8 mouse cellular contexts compared by ENCODE assay signal in the genomic region with DNA sequence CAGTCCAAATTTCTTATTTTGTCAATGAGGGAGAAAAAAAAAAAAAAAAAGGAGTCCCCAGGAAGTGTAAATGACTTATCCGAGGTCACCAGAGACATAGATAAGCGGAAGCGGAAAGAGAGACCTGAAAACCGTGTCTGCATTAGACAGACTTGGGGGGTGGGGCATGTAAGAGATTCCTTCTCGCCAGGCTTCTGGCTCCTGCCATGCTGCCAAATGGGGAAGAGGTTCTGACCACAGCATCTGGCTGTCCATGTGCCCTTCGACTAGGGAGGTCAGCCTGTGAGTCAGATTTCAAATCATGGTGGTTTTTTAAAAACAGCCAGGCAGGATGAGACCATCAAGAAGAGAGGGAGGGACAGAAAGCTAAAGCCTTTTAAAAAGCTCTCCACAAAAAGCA. TPM values are rescaled to one million over a fixed set of nuclear protein-coding genes. Genes with fewer than 3 reads are reported as not detected.
DNase-seq lines count a peak whose midpoint lies in the region; ATAC-seq and TF ChIP-seq lines count a peak whose summit lies in the region.

No protein-coding gene starts in this region.

- H3K9ac ChIP-seq in hindbrain, embryonic 14.5 days: 0 out of 2 replicates have a peak overlapping the region, but pooled peaks have one; percentile 21
- H3K9ac ChIP-seq in lung, embryonic 15.5 days: no peak overlapping the region
- H3K9ac ChIP-seq in intestine, postnatal 0 days (ENCODE audit: low read depth, low read length): no peak overlapping the region
- H3K9ac ChIP-seq in forebrain, embryonic 11.5 days (ENCODE audit: low read length): no peak overlapping the region

- WGBS in hindbrain, embryonic 14.5 days: 5% methylated on average over 6 of the region's 6 CpGs
- 18% methylated on average over 6 of the region's 6 CpGs for WGBS in lung, embryonic 15.5 days
- 38% methylated on average over 6 of the region's 6 CpGs for WGBS in intestine, postnatal 0 days
- 16% methylated on average over 6 of the region's 6 CpGs for WGBS in forebrain, embryonic 11.5 days

- H3K4me3 ChIP-seq in hindbrain, embryonic 14.5 days (replicated peaks; ENCODE audit: low read length): no peak overlapping the region
- no peak overlapping the region for H3K4me3 ChIP-seq in lung, embryonic 15.5 days
- H3K4me3 ChIP-seq in intestine, postnatal 0 days (ENCODE audit: low read depth, low read length): no peak overlapping the region
- no peak overlapping the region for H3K4me3 ChIP-seq in forebrain, embryonic 11.5 days (ENCODE audit: low read depth, low read length)

- no peaks in the 10 kb centered on the region for H3K27me3 ChIP-seq in hindbrain, embryonic 14.5 days (ENCODE audit: control insufficient read depth, insufficient read depth, low read length)
- no peaks in the 10 kb centered on the region for H3K27me3 ChIP-seq in lung, embryonic 15.5 days
- no peaks in the 10 kb centered on the region for H3K27me3 ChIP-seq in intestine, postnatal 0 days (replicated peaks; ENCODE audit: control insufficient read depth, insufficient read depth, low read length)
- H3K27me3 ChIP-seq in forebrain, embryonic 11.5 days (ENCODE audit: control insufficient read depth, insufficient read depth, low read length): no peaks in the 10 kb centered on the region

- no peaks in the 10 kb centered on the region for H3K36me3 ChIP-seq in hindbrain, embryonic 14.5 days (replicated peaks; ENCODE audit: control insufficient read depth, insufficient read depth)
- no peaks in the 10 kb centered on the region for H3K36me3 ChIP-seq in lung, embryonic 15.5 days
- H3K36me3 ChIP-seq in intestine, postnatal 0 days (ENCODE audit: control insufficient read depth, insufficient read depth): no peaks in the 10 kb centered on the region
- H3K36me3 ChIP-seq in forebrain, embryonic 11.5 days (ENCODE audit: control insufficient read depth, insufficient read depth, low read length): no peaks in the 10 kb centered on the region

- H3K9me3 ChIP-seq in hindbrain, embryonic 14.5 days (ENCODE audit: control insufficient read depth, low read length): 0 out of 2 replicates have a peak, but pooled peaks cover 4% of the 10 kb centered on the region
- H3K9me3 ChIP-seq in lung, embryonic 15.5 days: no peaks in the 10 kb centered on the region
- no peaks in the 10 kb centered on the region for H3K9me3 ChIP-seq in intestine, postnatal 0 days (ENCODE audit: control insufficient read depth)
- no peaks in the 10 kb centered on the region; the same call in 1 of the 2 replicates for H3K9me3 ChIP-seq in forebrain, embryonic 11.5 days (ENCODE audit: control insufficient read depth, low read length)

- H3K4me2 ChIP-seq in hindbrain, embryonic 14.5 days (replicated peaks): peak overlapping the region; percentile 35
- H3K4me2 ChIP-seq in lung, embryonic 15.5 days: peak overlapping the region; percentile 27; the same call in 1 of the 2 replicates
- H3K4me2 ChIP-seq in intestine, postnatal 0 days (replicated peaks; ENCODE audit: low read depth): no peak overlapping the region
- H3K4me2 ChIP-seq in forebrain, embryonic 11.5 days (ENCODE audit: low read depth, low read length, severe bottlenecking): no peak overlapping the region

- H3K4me1 ChIP-seq in hindbrain, embryonic 14.5 days (replicated peaks; ENCODE audit: control insufficient read depth, insufficient read depth, low read length): no peaks in the 10 kb centered on the region; the same call in 1 of the 2 replicates
- H3K4me1 ChIP-seq in lung, embryonic 15.5 days: peaks cover 20% of the 10 kb centered on the region
- H3K4me1 ChIP-seq in intestine, postnatal 0 days (replicated peaks; ENCODE audit: control insufficient read depth, insufficient read depth, low read length): no peaks in the 10 kb centered on the region
- no peaks in the 10 kb centered on the region for H3K4me1 ChIP-seq in forebrain, embryonic 11.5 days (replicated peaks; ENCODE audit: control insufficient read depth, insufficient read depth, low read length)

- TF ChIP-seq CTCF in intestine, postnatal 0 days (IDR thresholded peaks at IDR 0.05; ENCODE audit: low read depth): no peak

- DNase-seq in ovary, adult 18-20 months (ENCODE audit: low spot score): peak; percentile 29
- no peak for DNase-seq in ovary, postnatal 36 days (ENCODE audit: low spot score)
- peak; percentile 41 for DNase-seq in gastrocnemius, adult 18-20 months (ENCODE audit: low spot score)
- no peak for DNase-seq in hindbrain, embryonic 14.5 days (ENCODE audit: low spot score)
- no peak for DNase-seq in forebrain, embryonic 11.5 days (ENCODE audit: low spot score)
- no peak for DNase-seq in T-cell, adult 2 months (ENCODE audit: low spot score)

- ATAC-seq in hindbrain, embryonic 14.5 days (ENCODE audit: low FRiP score): no peak
- ATAC-seq in lung, embryonic 15.5 days (ENCODE audit: borderline replicate concordance, extremely low read depth, low FRiP score, low TSS enrichment): no peak
- no peak for ATAC-seq in intestine, postnatal 0 days
- ATAC-seq in forebrain, embryonic 11.5 days (replicated peaks; ENCODE audit: low FRiP score): no peak

- no peak overlapping the region for H3K27ac ChIP-seq in hindbrain, embryonic 14.5 days
- H3K27ac ChIP-seq in lung, embryonic 15.5 days: no peak overlapping the region
- H3K27ac ChIP-seq in intestine, postnatal 0 days (ENCODE audit: low read depth, low read length): no peak overlapping the region
- H3K27ac ChIP-seq in forebrain, embryonic 11.5 days (ENCODE audit: low read depth, low read length): no peak overlapping the region

RNA-seq across cellular contexts. Expression of a gene that starts 15.0 kb away (rescaled TPM):
- total RNA-seq in gastrocnemius, adult 18-20 months (2021): under 1 TPM; 0.02 to 0.07 TPM
- 0.82 and 0.98 TPM in 2 replicates for polyA plus RNA-seq in hindbrain, embryonic 14.5 days (2014; fragmentation: Nextera tagmentation; extraction: Ambion mirVana)
- 0.50 and 0.58 TPM in 2 replicates for polyA plus RNA-seq in lung, embryonic 15.5 days (2015; fragmentation: Nextera tagmentation; extraction: Ambion mirVana)
- 0.17 and 0.21 TPM in 2 replicates for polyA plus RNA-seq in intestine, postnatal 0 days (2015; fragmentation: Nextera tagmentation; extraction: Ambion mirVana)
- 3.4 and 3.6 TPM in 2 replicates for polyA plus RNA-seq in forebrain, embryonic 11.5 days (2014; fragmentation: Nextera tagmentation; extraction: Ambion mirVana)

Comparison
In these comparisons a context has a peak if more than half of its experiments do, and no peak if none do; other contexts are left out.
1. DNase-seq: peak in ovary, adult 18-20 months (single experiment) and gastrocnemius, adult 18-20 months (single experiment); none in ovary, postnatal 36 days (single experiment), hindbrain, embryonic 14.5 days (single experiment), forebrain, embryonic 11.5 days (single experiment) and T-cell, adult 2 months (single experiment).
2. H3K4me2 ChIP-seq: peak in hindbrain, embryonic 14.5 days (single experiment) and lung, embryonic 15.5 days (single experiment); none in intestine, postnatal 0 days (single experiment) and forebrain, embryonic 11.5 days (single experiment).